Mouse (Mus musculus) liver, postnatal 0 days (tissue): ENCODE measurements around the gene Zfp326.

Source experiments
- CTCF ChIP-seq: sonication (generic); IDR thresholded peaks from 2 replicates; pipeline ENCODE4 v1.5.1; 2016; ENCODE audit warnings: antibody characterized with exemption, low read depth
- EP300 ChIP-seq: IDR thresholded peaks from 2 replicates; pipeline ENCODE4 v1.6.1; 2016; ENCODE audit warnings: antibody characterized with exemption, low read depth, mild to moderate bottlenecking

- TF ChIP-seq CTCF: no peak
- TF ChIP-seq EP300: no peak
Observed at GRCm38 (mm10) chr5:105836006-105836405, 40.4 kb upstream of the Zfp326 start.
